Mouse (Mus musculus) neural tube, embryonic 14.5 days (tissue): Measurements from ENCODE around the gene Mark1. TPM values are rescaled to one million over a fixed set of nuclear protein-coding genes. Genes with fewer than 3 reads are reported as not detected.

Experiments
- ATAC-seq: fragments of 200-750 bp; cut with Nextera tagmentation; 2 replicates; pipeline ENCODE4 v1.8.0; 2017; ENCODE audit warnings: low read depth, mild to moderate bottlenecking, moderate TSS enrichment, moderate library complexity
- H3K27ac ChIP-seq: fragments of 300-500 bp; sonication (generic); 2 replicates; pipeline ENCODE4 v1.5.1; 2014; ENCODE audit warnings: low read depth, mild to moderate bottlenecking, control low read depth, low read length, moderate library complexity, mixed read lengths
- H3K27me3 ChIP-seq: fragments of 300-500 bp; sonication (generic); 2 replicates; pipeline ENCODE4 v1.6.1; 2014; ENCODE audit warnings: low read length; ENCODE audit not compliant: control insufficient read depth, insufficient read depth
- H3K36me3 ChIP-seq: fragments of 300-500 bp; sonication (generic); 2 replicates; pipeline ENCODE4 v1.6.1; 2014; ENCODE audit warnings: low read length, mixed read lengths; ENCODE audit not compliant: control insufficient read depth, insufficient read depth
- H3K4me1 ChIP-seq: fragments of 300-500 bp; sonication (generic); 2 replicates; pipeline ENCODE4 v1.6.1; 2014; ENCODE audit warnings: low read length; ENCODE audit not compliant: control insufficient read depth, insufficient read depth
- H3K4me2 ChIP-seq: fragments of 300-500 bp; sonication (generic); 2 replicates; pipeline ENCODE4 v1.6.1; 2014; ENCODE audit warnings: mild to moderate bottlenecking, low read depth, low read length, control low read depth
- H3K4me3 ChIP-seq: fragments of 300-500 bp; sonication (generic); 2 replicates; pipeline ENCODE4 v1.5.1; 2014; ENCODE audit warnings: low read depth, low read length, control low read depth, mixed read lengths
- H3K9ac ChIP-seq: fragments of 300-500 bp; sonication (generic); replicated peaks from 2 replicates; pipeline ENCODE4 v1.6.1; 2014; ENCODE audit warnings: low read depth, mild to moderate bottlenecking, control low read depth, low read length, mixed read lengths
- H3K9me3 ChIP-seq: fragments of 300-500 bp; sonication (generic); 2 replicates; pipeline ENCODE4 v1.6.1; 2016; ENCODE audit warnings: low read length; ENCODE audit not compliant: control insufficient read depth
- WGBS: fragments of 180-500 bp; shearing (Covaris S2); extraction: QIAGEN DNeasy Blood & Tissue Kit; methylation state at CpG from one replicate; pipeline ENCODE4 v1.1.7; 2014; 5-methylcytosine and 5-hydroxymethylcytosine counted together
- polyA plus RNA-seq: library from polyadenylated mRNA; unstranded; fragments of >200 nt; fragmentation: Nextera tagmentation; extraction: Ambion mirVana; gene quantifications from 2 replicates; pipeline ENCODE4 v1.2.1, GENCODE M21; 2014

Gene Mark1
- polyA plus RNA-seq, 1 experiment from 2014 or later, result 15.2 TPM

- Histone ChIP-seq H3K4me3 (no peak overlapping the region), H3K4me2 (no peak overlapping the region), H3K36me3 (peaks cover 33% of the 10 kb centered on the region; the same call in 1 of the 2 replicates), H3K9ac (no peak overlapping the region), H3K27ac (no peak overlapping the region), H3K9me3 (no peaks in the 10 kb centered on the region), H3K4me1 (no peaks in the 10 kb centered on the region), H3K27me3 (no peaks in the 10 kb centered on the region)
- ATAC-seq, result no peak
- WGBS, result 97% methylated on average over 18 of the region's 18 CpGs
Measured at GRCm38 (mm10) chr1:184912336-184912735, 87.0 kb downstream of the Mark1 start.

GRCm38 (mm10) chr1:184911861-184912260, 87.5 kb downstream of the Mark1 start:
- no peak for ATAC-seq
- H3K4me1 ChIP-seq, result no peaks in the 10 kb centered on the region
- no peaks in the 10 kb centered on the region for H3K27me3 ChIP-seq
- no peak overlapping the region for H3K4me2 ChIP-seq
- no peaks in the 10 kb centered on the region for H3K9me3 ChIP-seq
- no peak overlapping the region for H3K27ac ChIP-seq
- 71% methylated on average over 6 of the region's 6 CpGs for WGBS
- H3K36me3 ChIP-seq, result peaks cover 36% of the 10 kb centered on the region; the same call in 1 of the 2 replicates
- H3K9ac ChIP-seq, result no peak overlapping the region
- no peak overlapping the region for H3K4me3 ChIP-seq

- H3K9me3 ChIP-seq, result no peaks in the 10 kb centered on the region
- H3K27ac ChIP-seq, result no peak overlapping the region
- 55% methylated on average over 9 of the region's 9 CpGs for whole genome bisulfite sequencing
- no peak for ATAC-seq
- H3K9ac ChIP-seq, result no peak overlapping the region
- peaks cover 10% of the 10 kb centered on the region; the same call in 1 of the 2 replicates for H3K4me1 ChIP-seq
- H3K4me3 ChIP-seq, result no peak overlapping the region
- H3K36me3 ChIP-seq, result peaks cover 33% of the 10 kb centered on the region
- H3K27me3 ChIP-seq, result no peaks in the 10 kb centered on the region
- no peak overlapping the region for H3K4me2 ChIP-seq
Measured at GRCm38 (mm10) chr1:184908558-184908957, 90.8 kb downstream of the Mark1 start.

GRCm38 (mm10) chr1:184905904-184906745, 93.2 kb downstream of the Mark1 start:
- Histone ChIP-seq H3K4me3 (no peak overlapping the region), H3K9me3 (no peaks in the 10 kb centered on the region), H3K27ac (peak overlapping the region; percentile 35; the same call in 1 of the 2 replicates), H3K36me3 (peaks cover 25% of the 10 kb centered on the region), H3K4me2 (no peak overlapping the region), H3K27me3 (no peaks in the 10 kb centered on the region), H3K9ac (no peak overlapping the region), H3K4me1 (peaks cover 10% of the 10 kb centered on the region; the same call in 1 of the 2 replicates)
- WGBS, result 62% methylated on average over 12 of the region's 12 CpGs
- peak; percentile 57 for ATAC-seq

- peaks cover 10% of the 10 kb centered on the region; the same call in 1 of the 2 replicates for H3K4me1 ChIP-seq
- H3K36me3 ChIP-seq, result peaks cover 25% of the 10 kb centered on the region
- H3K9ac ChIP-seq, result no peak overlapping the region
- H3K9me3 ChIP-seq, result no peaks in the 10 kb centered on the region
- H3K4me3 ChIP-seq, result no peak overlapping the region
- peak; percentile 72 for ATAC-seq
- H3K27ac ChIP-seq, result no peak overlapping the region
- 45% methylated on average over 19 of the region's 19 CpGs for WGBS
- no peaks in the 10 kb centered on the region for H3K27me3 ChIP-seq
- no peak overlapping the region for H3K4me2 ChIP-seq
Measured at GRCm38 (mm10) chr1:184905371-184905770, 94.0 kb downstream of the Mark1 start.

- H3K4me2 ChIP-seq, result no peak overlapping the region
- no peak overlapping the region for H3K27ac ChIP-seq
- H3K36me3 ChIP-seq, result peaks cover 25% of the 10 kb centered on the region
- H3K4me1 ChIP-seq, result peaks cover 10% of the 10 kb centered on the region; the same call in 1 of the 2 replicates
- 36% methylated on average over 7 of the region's 7 CpGs for WGBS
- no peak for ATAC-seq
- no peak overlapping the region for H3K4me3 ChIP-seq
- H3K9me3 ChIP-seq, result no peaks in the 10 kb centered on the region
- H3K9ac ChIP-seq, result no peak overlapping the region
- H3K27me3 ChIP-seq, result no peaks in the 10 kb centered on the region
Measured at GRCm38 (mm10) chr1:184903697-184904096, 95.7 kb downstream of the Mark1 start.

- 70% methylated on average over 7 of the region's 7 CpGs for WGBS
- Histone ChIP-seq H3K4me2 (no peak overlapping the region), H3K4me3 (no peak overlapping the region), H3K36me3 (peaks cover 19% of the 10 kb centered on the region), H3K4me1 (peaks cover 10% of the 10 kb centered on the region; the same call in 1 of the 2 replicates), H3K9ac (no peak overlapping the region), H3K27me3 (no peaks in the 10 kb centered on the region), H3K27ac (no peak overlapping the region), H3K9me3 (no peaks in the 10 kb centered on the region)
- no peak for ATAC-seq
Measured at GRCm38 (mm10) chr1:184902886-184903285, 96.5 kb downstream of the Mark1 start.

GRCm38 (mm10) chr1:184897350-184897749, 102.0 kb downstream of the Mark1 start:
- ATAC-seq, result no peak
- H3K27me3 ChIP-seq, result no peaks in the 10 kb centered on the region
- H3K9me3 ChIP-seq, result no peaks in the 10 kb centered on the region
- H3K4me3 ChIP-seq, result no peak overlapping the region
- WGBS, result 82% methylated on average over 16 of the region's 16 CpGs
- H3K9ac ChIP-seq, result no peak overlapping the region
- H3K4me1 ChIP-seq, result no peaks in the 10 kb centered on the region
- H3K27ac ChIP-seq, result no peak overlapping the region
- H3K36me3 ChIP-seq, result peaks cover 10% of the 10 kb centered on the region; the same call in 1 of the 2 replicates
- no peak overlapping the region for H3K4me2 ChIP-seq

- peaks cover 2% of the 10 kb centered on the region; the same call in 1 of the 2 replicates for H3K36me3 ChIP-seq
- no peak overlapping the region for H3K4me3 ChIP-seq
- no peak overlapping the region for H3K27ac ChIP-seq
- H3K9ac ChIP-seq, result no peak overlapping the region
- no peak overlapping the region for H3K4me2 ChIP-seq
- WGBS, result 76% methylated on average over 3 of the region's 3 CpGs
- H3K27me3 ChIP-seq, result no peaks in the 10 kb centered on the region
- no peak for ATAC-seq
- no peaks in the 10 kb centered on the region for H3K4me1 ChIP-seq
- no peaks in the 10 kb centered on the region for H3K9me3 ChIP-seq
Measured at GRCm38 (mm10) chr1:184891998-184892397, 107.4 kb downstream of the Mark1 start.
